Mouse (Mus musculus) embryonic facial prominence, embryonic 11.5 days (tissue): Measurements from ENCODE around the gene Trim58. TPM values are rescaled to one million over a fixed set of nuclear protein-coding genes. Genes with fewer than 3 reads are reported as not detected.

Experiments used
- ATAC-seq: fragments of 200-750 bp; cut with Nextera tagmentation; replicated peaks from 2 replicates; pipeline ENCODE4 v1.8.0; 2017; ENCODE audit warnings: low read depth; ENCODE audit not compliant: insufficient number of reproducible peaks, low FRiP score, low TSS enrichment
- DNase-seq: peaks from one replicate; pipeline ENCODE4 v3.0.0-alpha.2; 2015; ENCODE audit warnings: low spot score
- H3K27ac ChIP-seq: fragments of 300-500 bp; sonication (generic); replicated peaks from 2 replicates; pipeline ENCODE4 v1.5.1; 2014; ENCODE audit warnings: mild to moderate bottlenecking, low read depth, low read length, control low read depth
- H3K27me3 ChIP-seq: fragments of 300-500 bp; sonication (generic); 2 replicates; pipeline ENCODE4 v1.6.1; 2014; ENCODE audit warnings: mild to moderate bottlenecking, low read length, moderate library complexity, mixed read lengths; ENCODE audit not compliant: control insufficient read depth, insufficient read depth
- H3K36me3 ChIP-seq: fragments of 300-500 bp; sonication (generic); replicated peaks from 2 replicates; pipeline ENCODE4 v1.6.1; 2014; ENCODE audit warnings: low read depth, mild to moderate bottlenecking, low read length, moderate library complexity, mixed read lengths; ENCODE audit not compliant: control insufficient read depth, insufficient read depth
- H3K4me1 ChIP-seq: fragments of 300-500 bp; sonication (generic); 2 replicates; pipeline ENCODE4 v1.6.1; 2014; ENCODE audit warnings: low read length, mixed read lengths; ENCODE audit not compliant: control insufficient read depth, insufficient read depth
- H3K4me2 ChIP-seq: fragments of 300-500 bp; sonication (generic); 2 replicates; pipeline ENCODE4 v1.6.1; 2014; ENCODE audit warnings: low read depth, mild to moderate bottlenecking, control low read depth, low read length, moderate library complexity
- H3K4me3 ChIP-seq: fragments of 300-500 bp; sonication (generic); 2 replicates; pipeline ENCODE4 v1.5.1; 2014; ENCODE audit warnings: low read depth, low read length, control low read depth
- H3K9ac ChIP-seq: fragments of 300-500 bp; sonication (generic); replicated peaks from 2 replicates; pipeline ENCODE4 v1.6.1; 2014; ENCODE audit warnings: mild to moderate bottlenecking, control low read depth, low read length
- H3K9me3 ChIP-seq: fragments of 300-500 bp; sonication (generic); replicated peaks from 2 replicates; pipeline ENCODE4 v1.6.1; 2016; ENCODE audit warnings: mild to moderate bottlenecking, low read length, inconsistent platforms, mixed read lengths; ENCODE audit not compliant: control insufficient read depth
- WGBS: fragments of 180-500 bp; shearing (Covaris S2); extraction: QIAGEN DNeasy Blood & Tissue Kit; methylation state at CpG from one replicate; pipeline ENCODE4 v1.1.7; 2014; 5-methylcytosine and 5-hydroxymethylcytosine counted together
- polyA plus RNA-seq: library from polyadenylated mRNA; unstranded; fragments of >200 nt; fragmentation: Nextera tagmentation; extraction: Ambion mirVana; gene quantifications from 2 replicates; pipeline ENCODE4 v1.2.1, GENCODE M21; 2014

The Trim58 gene
- polyA plus RNA-seq, 1 experiment from 2014 or later: 0.28 TPM

- H3K9ac ChIP-seq: no peak overlapping the region
- no peaks in the 10 kb centered on the region for H3K36me3 ChIP-seq
- no peak overlapping the region for H3K27ac ChIP-seq
- no peak overlapping the region for H3K4me3 ChIP-seq
- WGBS: 85% methylated on average over 6 of the region's 6 CpGs
- no peak for ATAC-seq
- DNase-seq: no peak
- H3K4me1 ChIP-seq: no peaks in the 10 kb centered on the region
- H3K27me3 ChIP-seq: no peaks in the 10 kb centered on the region
- H3K9me3 ChIP-seq: no peaks in the 10 kb centered on the region
- H3K4me2 ChIP-seq: no peak overlapping the region
Observed at GRCm38 (mm10) chr11:58607030-58607429, 33.2 kb upstream of the Trim58 start.

GRCm38 (mm10) chr11:58613359-58613758, 26.9 kb upstream of the Trim58 start:
- ATAC-seq (no peak), DNase-seq (no peak)
- H3K9ac ChIP-seq: no peak overlapping the region
- no peaks in the 10 kb centered on the region for H3K4me1 ChIP-seq
- no peak overlapping the region for H3K4me3 ChIP-seq
- no peaks in the 10 kb centered on the region for H3K9me3 ChIP-seq
- 81% methylated on average over 3 of the region's 3 CpGs for WGBS
- no peak overlapping the region for H3K4me2 ChIP-seq
- H3K27ac ChIP-seq: no peak overlapping the region
- no peaks in the 10 kb centered on the region for H3K27me3 ChIP-seq
- no peaks in the 10 kb centered on the region for H3K36me3 ChIP-seq

- Histone ChIP-seq H3K27ac (no peak overlapping the region), H3K36me3 (no peaks in the 10 kb centered on the region), H3K4me1 (no peaks in the 10 kb centered on the region), H3K9ac (no peak overlapping the region), H3K4me2 (no peak overlapping the region), H3K4me3 (no peak overlapping the region), H3K9me3 (no peaks in the 10 kb centered on the region), H3K27me3 (no peaks in the 10 kb centered on the region)
- DNase-seq (no peak), ATAC-seq (no peak)
Observed at GRCm38 (mm10) chr11:58614526-58614925, 25.7 kb upstream of the Trim58 start.

- Histone ChIP-seq H3K27me3 (no peaks in the 10 kb centered on the region), H3K4me1 (no peaks in the 10 kb centered on the region), H3K9me3 (no peaks in the 10 kb centered on the region), H3K27ac (no peak within 1 kb of the TSS), H3K4me3 (no peak within 1 kb of the TSS), H3K4me2 (no peak within 1 kb of the TSS), H3K9ac (no peak within 1 kb of the TSS), H3K36me3 (no peaks in the 10 kb centered on the region)
- ATAC-seq (no peak), DNase-seq (no peak)
- WGBS: 76% methylated on average over 4 of the region's 4 CpGs
Observed at GRCm38 (mm10) chr11:58615975-58616374, 24.3 kb upstream of the Trim58 start, which contains the start of gene 2210407C18Rik. Gene 2210407C18Rik (minus strand): TSS chr11:58616075.

GRCm38 (mm10) chr11:58618369-58618768, 21.9 kb upstream of the Trim58 start:
- Histone ChIP-seq H3K27ac (no peak overlapping the region), H3K4me2 (no peak overlapping the region), H3K36me3 (no peaks in the 10 kb centered on the region), H3K4me1 (no peaks in the 10 kb centered on the region), H3K9me3 (no peaks in the 10 kb centered on the region), H3K27me3 (no peaks in the 10 kb centered on the region), H3K9ac (no peak overlapping the region), H3K4me3 (no peak overlapping the region)
- DNase-seq: no peak
- 76% methylated on average over 3 of the region's 3 CpGs for WGBS
- no peak for ATAC-seq

GRCm38 (mm10) chr11:58618793-58619192, 21.5 kb upstream of the Trim58 start:
- H3K4me3 ChIP-seq: no peak overlapping the region
- DNase-seq: no peak
- 72% methylated on average over 6 of the region's 6 CpGs for WGBS

GRCm38 (mm10) chr11:58626146-58626545, 14.1 kb upstream of the Trim58 start:
- no peaks in the 10 kb centered on the region for H3K36me3 ChIP-seq
- no peak overlapping the region for H3K27ac ChIP-seq
- no peak overlapping the region for H3K9ac ChIP-seq
- no peak overlapping the region for H3K4me2 ChIP-seq
- no peaks in the 10 kb centered on the region for H3K9me3 ChIP-seq
- no peak for DNase-seq
- H3K4me1 ChIP-seq: no peaks in the 10 kb centered on the region
- no peak for ATAC-seq
- 73% methylated on average over 4 of the region's 4 CpGs for WGBS
- no peaks in the 10 kb centered on the region for H3K27me3 ChIP-seq
- H3K4me3 ChIP-seq: no peak overlapping the region

More at GRCm38 (mm10) chr11:58618793-58619192, 21.5 kb upstream of the Trim58 start:
- no peak overlapping the region for H3K9ac ChIP-seq
- H3K27ac ChIP-seq: no peak overlapping the region
- ATAC-seq: no peak
- H3K4me2 ChIP-seq: no peak overlapping the region
- H3K27me3 ChIP-seq: no peaks in the 10 kb centered on the region
- H3K4me1 ChIP-seq: no peaks in the 10 kb centered on the region
- H3K9me3 ChIP-seq: no peaks in the 10 kb centered on the region
- H3K36me3 ChIP-seq: no peaks in the 10 kb centered on the region

GRCm38 (mm10) chr11:58630401-58630800, 9.9 kb upstream of the Trim58 start, which contains the start of gene Olfr323:
Gene Olfr323 (minus strand): TSS chr11:58630501.
- Histone ChIP-seq H3K27me3 (no peaks in the 10 kb centered on the region), H3K9me3 (no peaks in the 10 kb centered on the region), H3K27ac (no peak within 1 kb of the TSS), H3K9ac (no peak within 1 kb of the TSS), H3K36me3 (no peaks in the 10 kb centered on the region), H3K4me2 (no peak within 1 kb of the TSS), H3K4me1 (no peaks in the 10 kb centered on the region), H3K4me3 (no peak within 1 kb of the TSS)
- DNase-seq (no peak), ATAC-seq (no peak)
- WGBS: 85% methylated on average over 5 of the region's 5 CpGs
